Mouse (Mus musculus) Patski (cell line): Measurements from ENCODE around the gene Tbc1d4. TPM values are rescaled to one million over a fixed set of nuclear protein-coding genes. Genes with fewer than 3 reads are reported as not detected.

Experiments used
- ATAC-seq: fragments of 100-300 bp; one replicate; pipeline ENCODE4 v1.8.0; 2021
- CTCF ChIA-PET: fragments of 350-600 bp; sonication (Branson Sonifier 250); formaldehyde crosslinking; loops from one replicate; lab custom pipeline; 2022; ENCODE audit warnings: inconsistent platforms; lab: Charles Lee
- POLR2A ChIA-PET: fragments of 350-600 bp; sonication (Branson Sonifier 250); formaldehyde crosslinking; loops from one replicate; lab custom pipeline; 2022; ENCODE audit warnings: antibody characterized with exemption, inconsistent platforms; lab: Charles Lee
- DNase-seq: peaks from one replicate; pipeline ENCODE4 v3.0.0-alpha.2; 2011; ENCODE audit warnings: low read depth, low spot score
- H3K27me3 ChIP-seq: fragments of 371-371 bp; one replicate; pipeline ENCODE4 v1.5.1; 2021
- CTCF ChIP-seq: fragments of 100-300 bp; IDR thresholded peaks from one replicate; pipeline ENCODE4 v1.5.1; 2021
- in situ Hi-C: fragments of 300-500 bp; cut with MboI; formaldehyde crosslinking; loops from 3 replicates; pipeline ENCODE4 v1.11.1; 2018; ENCODE audit warnings: low pct_unique_long_range_greater_than_20kb, mixed read lengths
- polyA plus RNA-seq: library from polyadenylated mRNA; unstranded; gene quantifications from one replicate; pipeline ENCODE4 v1.2.3, GENCODE M21; 2021

The Tbc1d4 gene
- polyA plus RNA-seq, 1 experiment from 2014 or later, result 11.8 TPM

DNA sequence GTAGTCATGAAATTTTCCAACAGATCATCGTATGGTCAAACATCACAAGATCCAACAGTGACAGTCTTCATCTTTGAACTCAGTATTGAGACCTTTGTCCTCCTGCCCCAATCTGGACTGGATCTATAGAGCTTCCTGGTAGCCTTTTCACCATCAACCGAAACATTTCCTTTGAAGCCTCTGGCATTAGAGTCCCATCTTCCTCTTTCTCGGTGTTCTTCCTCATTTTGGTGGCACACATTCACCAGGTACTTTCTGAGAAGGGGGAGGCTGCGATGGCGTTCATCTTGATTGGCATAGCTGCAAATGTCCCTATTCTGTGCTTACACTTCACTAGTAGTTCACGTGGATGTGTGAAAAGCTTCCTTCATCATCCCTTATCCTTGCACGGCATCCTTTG lies 127.8 kb downstream of the Tbc1d4 start:
- POLR2A ChIA-PET, result interaction anchor here (0.6 kb wide), 1 partner anchor 20 kb away, joined by 4 read pairs; no protein-coding TSS in a partner anchor
- TF ChIP-seq CTCF, result no peak
- ATAC-seq (no peak), DNase-seq (no peak)
- no peaks in the 10 kb centered on the region for H3K27me3 ChIP-seq
- CTCF ChIA-PET, result interaction anchor here (1.0 to 1.1 kb wide), 3 partner anchors 11 to 64 kb away, joined by 3 to 4 read pairs (median 4); no protein-coding TSS in a partner anchor
- in situ Hi-C loops, result no loop called here

DNA sequence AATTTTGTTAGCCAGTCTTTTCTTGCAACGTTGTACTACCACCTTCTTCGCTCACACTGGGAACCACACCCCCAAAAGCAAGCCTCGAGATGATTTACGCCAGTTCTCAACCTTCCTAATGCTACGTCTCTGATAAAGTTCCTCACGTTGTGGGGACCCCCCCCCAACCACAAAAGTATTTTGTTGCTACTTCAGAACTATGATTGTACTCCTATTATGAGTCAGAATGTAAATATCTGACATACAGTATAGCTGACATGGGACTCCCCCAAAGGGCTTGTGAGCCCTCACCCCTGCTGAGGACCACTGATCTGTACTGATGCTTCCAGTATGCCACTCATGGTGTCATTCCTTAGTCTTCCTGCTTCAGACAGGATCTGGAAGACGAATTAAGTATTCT lies 128.4 kb downstream of the Tbc1d4 start:
- DNase-seq, result no peak
- CTCF ChIA-PET, result interaction anchor here (1.2 to 1.4 kb wide), 2 partner anchors 13 to 19 kb away, joined by 3 to 4 read pairs; no protein-coding TSS in a partner anchor
- TF ChIP-seq CTCF, result no peak
- in situ Hi-C loops, result no loop called here
- ATAC-seq, result no peak
- POLR2A ChIA-PET, result no interaction called here
- H3K27me3 ChIP-seq, result no peaks in the 10 kb centered on the region

DNA sequence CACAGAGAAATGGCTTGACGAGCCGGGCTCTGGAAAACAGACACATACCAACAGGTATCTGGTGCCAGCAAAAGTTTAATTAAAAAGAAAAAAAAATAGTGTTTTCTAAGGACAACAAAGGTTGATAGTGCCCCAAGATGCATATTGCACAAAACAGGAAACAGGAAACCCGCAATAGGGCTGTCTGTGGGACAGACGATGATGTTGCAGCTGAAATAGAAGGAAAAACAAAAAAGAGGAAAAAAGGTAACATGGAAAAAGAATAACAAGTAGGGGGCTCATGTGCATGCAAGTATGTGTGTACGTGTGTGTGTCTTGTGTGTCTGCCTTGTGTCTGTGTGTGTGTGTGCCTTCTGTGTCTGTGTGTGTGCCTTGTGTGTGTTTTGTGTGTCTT lies 131.2 kb downstream of the Tbc1d4 start:
- TF ChIP-seq CTCF, result no peak
- CTCF ChIA-PET, result no interaction called here
- no peak for ATAC-seq

GRCm38 (mm10) chr14:101477081-101477826 lies 131.7 kb downstream of the Tbc1d4 start:
- ChIA-PET POLR2A (no interaction called here), CTCF (interaction anchor here (1.0 kb wide), 1 partner anchor 19 kb away, joined by 3 read pairs; no protein-coding TSS in a partner anchor)
- ATAC-seq (peak; percentile 31), DNase-seq (no peak)
- no peak for TF ChIP-seq CTCF
- no peaks in the 10 kb centered on the region for H3K27me3 ChIP-seq
- in situ Hi-C loops, result no loop called here

More for the DNA sequence above, 131.2 kb downstream of the Tbc1d4 start:
- H3K27me3 ChIP-seq, result no peaks in the 10 kb centered on the region
- no peak for DNase-seq
- POLR2A ChIA-PET, result no interaction called here
- in situ Hi-C loops, result no loop called here

DNA sequence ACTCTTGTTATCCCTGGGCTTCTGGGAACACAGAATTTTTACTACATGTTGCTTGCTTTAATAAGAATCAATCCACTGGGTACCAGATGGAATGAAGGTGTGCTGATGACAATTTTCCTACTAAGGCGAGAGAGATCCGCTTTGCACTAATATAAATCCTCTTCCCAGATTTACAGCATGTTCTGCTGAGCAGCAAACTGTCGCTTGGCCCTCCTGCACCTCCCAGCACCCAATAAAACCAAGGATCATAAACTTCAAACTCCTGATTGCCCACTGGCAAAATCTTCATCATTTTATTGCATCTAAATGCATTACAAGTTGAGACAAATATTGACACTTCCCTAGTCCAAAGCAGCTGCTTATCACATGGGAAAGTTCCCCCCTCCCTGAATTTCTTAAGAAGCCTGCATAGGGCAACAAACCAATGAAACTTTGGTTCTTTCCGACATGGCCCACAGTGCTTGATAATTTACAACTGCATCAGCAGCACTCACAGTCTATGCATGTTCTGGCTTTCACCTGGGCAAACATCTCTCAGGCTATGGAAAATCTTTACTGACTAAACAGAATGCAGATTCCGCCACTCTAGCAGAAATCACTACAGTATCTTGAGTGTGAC lies 139.4 kb downstream of the Tbc1d4 start:
- ChIA-PET CTCF (no interaction called here), POLR2A (no interaction called here)
- ATAC-seq (no peak), DNase-seq (no peak)
- in situ Hi-C loops, result no loop called here
- no peaks in the 10 kb centered on the region for H3K27me3 ChIP-seq
- no peak for TF ChIP-seq CTCF

- POLR2A ChIA-PET, result no interaction called here
Measured at GRCm38 (mm10) chr14:101468143-101468542, 140.8 kb downstream of the Tbc1d4 start.

DNA sequence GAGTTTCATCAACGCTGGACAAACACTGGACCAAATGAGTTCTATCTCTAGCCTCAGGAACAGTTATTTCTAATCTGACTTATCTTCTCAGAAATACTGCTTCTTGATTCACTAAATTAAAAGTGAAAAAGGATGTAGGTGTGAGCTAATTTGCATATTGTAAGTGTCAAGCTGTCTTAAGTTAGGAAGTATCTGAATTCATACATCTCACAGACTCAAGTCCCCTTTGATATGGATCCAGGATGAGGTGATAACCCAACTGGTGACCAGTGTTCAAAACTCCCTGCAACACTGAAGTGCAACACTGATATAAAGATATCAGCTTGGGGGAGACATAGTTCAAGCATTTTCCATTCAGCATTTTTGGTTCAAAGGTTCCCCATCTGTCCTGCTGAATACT lies 141.5 kb downstream of the Tbc1d4 start:
- ATAC-seq, result no peak
- H3K27me3 ChIP-seq, result no peaks in the 10 kb centered on the region
- POLR2A ChIA-PET, result no interaction called here
- in situ Hi-C loops, result no loop called here
- CTCF ChIA-PET, result interaction anchor here (1.4 kb wide), 1 partner anchor 12 kb away, joined by 4 read pairs; no protein-coding TSS in a partner anchor
- TF ChIP-seq CTCF, result no peak
- DNase-seq, result no peak

More at GRCm38 (mm10) chr14:101468143-101468542, 140.8 kb downstream of the Tbc1d4 start:
- DNase-seq (no peak), ATAC-seq (no peak)
- in situ Hi-C loops, result no loop called here
- no peak for TF ChIP-seq CTCF
- CTCF ChIA-PET, result interaction anchor here (1.4 kb wide), 1 partner anchor 12 kb away, joined by 4 read pairs; no protein-coding TSS in a partner anchor
- no peaks in the 10 kb centered on the region for H3K27me3 ChIP-seq

DNA sequence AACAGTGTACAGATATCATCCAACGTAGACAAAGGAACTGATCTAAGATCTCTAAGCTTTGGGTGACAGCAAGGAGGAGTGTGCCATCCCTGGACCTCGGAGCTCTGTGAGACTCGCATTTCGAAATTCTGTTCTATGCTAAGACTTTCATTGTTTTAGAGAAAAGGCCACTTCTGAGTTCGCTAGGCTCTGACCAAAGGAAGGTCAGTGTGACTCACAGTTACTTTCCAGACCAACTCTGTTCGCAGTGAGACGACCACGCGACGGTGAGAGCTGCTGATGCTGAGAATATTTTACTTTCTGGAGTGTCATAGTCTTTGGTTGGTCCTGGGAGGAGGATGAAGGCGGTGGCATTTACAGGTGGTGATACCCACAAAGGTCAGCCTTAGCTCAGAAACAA lies 142.5 kb downstream of the Tbc1d4 start:
- in situ Hi-C loops, result no loop called here
- ChIA-PET CTCF (interaction anchor here (1.2 to 1.4 kb wide), 2 partner anchors 13 to 43 kb away, joined by 3 to 4 read pairs; no protein-coding TSS in a partner anchor), POLR2A (no interaction called here)
- no peaks in the 10 kb centered on the region for H3K27me3 ChIP-seq
- ATAC-seq (no peak), DNase-seq (no peak)
- TF ChIP-seq CTCF, result no peak

DNA sequence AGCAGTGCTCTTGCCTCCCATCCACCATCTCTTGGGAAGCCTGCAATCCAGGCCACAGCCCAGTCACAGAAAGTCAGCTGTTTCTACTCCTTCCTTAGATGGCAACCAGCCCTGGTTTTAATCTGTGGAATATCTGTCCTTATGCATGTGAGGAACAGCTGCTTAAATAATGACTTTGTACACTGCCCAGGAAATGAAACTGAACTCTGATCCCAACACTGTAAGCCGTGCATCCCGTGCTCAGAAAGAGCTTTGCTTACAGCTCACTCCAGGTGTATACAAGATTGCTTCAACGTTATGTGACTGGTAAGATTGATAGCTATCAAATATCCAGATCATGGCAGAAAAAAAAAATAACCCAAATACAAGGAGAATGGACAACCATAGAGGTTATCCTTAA lies 143.1 kb downstream of the Tbc1d4 start:
- POLR2A ChIA-PET, result no interaction called here
- DNase-seq, result no peak
- no peak for TF ChIP-seq CTCF

DNA sequence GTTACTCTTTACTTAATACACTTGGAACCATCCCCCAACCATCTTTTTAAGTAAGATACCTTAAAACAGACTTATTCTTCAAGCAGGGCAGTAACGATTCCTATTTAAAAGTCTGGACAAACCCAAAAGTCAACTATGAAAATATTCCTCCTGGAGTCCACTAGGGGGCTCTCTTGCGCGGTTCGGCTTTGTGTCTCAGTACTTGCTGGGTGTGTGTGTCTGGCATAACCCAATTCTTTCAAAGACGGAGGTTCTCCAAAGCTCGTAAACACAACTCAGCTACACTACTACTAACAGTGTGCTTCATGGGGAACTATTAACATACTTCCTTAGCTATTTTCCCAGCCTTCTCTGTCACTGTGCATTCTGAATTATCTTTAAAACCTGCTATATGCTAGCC lies 148.2 kb downstream of the Tbc1d4 start:
- in situ Hi-C loops, result no loop called here
- peak; percentile 90 for TF ChIP-seq CTCF
- POLR2A ChIA-PET, result interaction anchor here (0.9 kb wide), 1 partner anchor 193 kb away, joined by 3 read pairs; no protein-coding TSS in a partner anchor

More for the DNA sequence above, 143.1 kb downstream of the Tbc1d4 start:
- no peaks in the 10 kb centered on the region for H3K27me3 ChIP-seq
- CTCF ChIA-PET, result no interaction called here
- ATAC-seq, result no peak
- in situ Hi-C loops, result no loop called here

GRCm38 (mm10) chr14:101452915-101453314 lies 156.1 kb downstream of the Tbc1d4 start:
- H3K27me3 ChIP-seq, result no peaks in the 10 kb centered on the region
- in situ Hi-C loops, result no loop called here
- ChIA-PET POLR2A (no interaction called here), CTCF (no interaction called here)
- TF ChIP-seq CTCF, result no peak
- DNase-seq, result no peak
- ATAC-seq, result no peak

More for the DNA sequence above, 148.2 kb downstream of the Tbc1d4 start:
- H3K27me3 ChIP-seq, result no peaks in the 10 kb centered on the region
- CTCF ChIA-PET, result interaction anchor here (0.7 to 2.4 kb wide), 16 partner anchors 9 to 189 kb away, joined by 3 to 11 read pairs (median 4); partner anchors contain the start of gene Tbc1d4
- no peak for DNase-seq
- peak; percentile 47 for ATAC-seq
